8 mouse cellular contexts compared by ENCODE assay signal in genomic region chr9:108569381-108570206, GRCm38 (mm10). TPM values are rescaled to one million over a fixed set of nuclear protein-coding genes. Genes with fewer than 3 reads are reported as not detected.
A peak's percentile ranks its signal among the peaks of the same experiment; 100 is the strongest.
DNase-seq lines count a peak whose midpoint lies in the region; ATAC-seq and TF ChIP-seq lines count a peak whose summit lies in the region.

Gene Dalrd3 (plus strand): TSS chr9:108569886.

- peak within 1 kb of the TSS; percentile 60 for H3K9ac ChIP-seq in heart, embryonic 11.5 days (ENCODE audit: low read depth, low read length)
- peak within 1 kb of the TSS; percentile 74 for H3K9ac ChIP-seq in kidney, embryonic 16.5 days (replicated peaks; ENCODE audit: low read length)
- peak within 1 kb of the TSS; percentile 91 for H3K9ac ChIP-seq in liver, embryonic 13.5 days
- peak within 1 kb of the TSS; percentile 77 for H3K9ac ChIP-seq in stomach, embryonic 16.5 days (ENCODE audit: low read length)

- TF ChIP-seq CTCF in brain, embryonic 14.5 days (IDR thresholded peaks at IDR 0.05; ENCODE audit: borderline replicate concordance, extremely low read depth, insufficient read depth, insufficient read length), result no peak

- 5% methylated on average over 41 of the region's 42 CpGs for WGBS in heart, embryonic 11.5 days (ENCODE audit: insufficient replicate concordance)
- WGBS in kidney, embryonic 16.5 days, result 6% methylated on average over 42 of the region's 42 CpGs
- WGBS in liver, embryonic 13.5 days (ENCODE audit: insufficient replicate concordance), result 4% methylated on average over 42 of the region's 42 CpGs
- 5% methylated on average over 42 of the region's 42 CpGs for WGBS in stomach, embryonic 16.5 days

- H3K9me3 ChIP-seq in erythroblast, embryonic 14.5 days (ENCODE audit: control insufficient read depth, low read length), result no peaks in the 10 kb centered on the region
- H3K9me3 ChIP-seq in heart, embryonic 11.5 days (replicated peaks; ENCODE audit: control insufficient read depth, low read length), result no peaks in the 10 kb centered on the region
- H3K9me3 ChIP-seq in kidney, embryonic 16.5 days (ENCODE audit: low read length), result no peaks in the 10 kb centered on the region
- H3K9me3 ChIP-seq in liver, embryonic 13.5 days (replicated peaks), result no peaks in the 10 kb centered on the region
- H3K9me3 ChIP-seq in stomach, embryonic 16.5 days (replicated peaks; ENCODE audit: control insufficient read depth, low read length), result no peaks in the 10 kb centered on the region

- H3K27ac ChIP-seq in heart, embryonic 11.5 days (ENCODE audit: low read depth, low read length), result peak within 1 kb of the TSS; percentile 47
- peak within 1 kb of the TSS; percentile 73 for H3K27ac ChIP-seq in kidney, embryonic 16.5 days (ENCODE audit: low read length)
- peak within 1 kb of the TSS; percentile 98 for H3K27ac ChIP-seq in liver, embryonic 13.5 days
- H3K27ac ChIP-seq in stomach, embryonic 16.5 days (ENCODE audit: low read length), result peak within 1 kb of the TSS; percentile 59

- peak; percentile 93 for DNase-seq in CD4-positive helper T cell, adult 2 months (ENCODE audit: low read depth, low spot score)
- DNase-seq in brain, embryonic 14.5 days (ENCODE audit: low read depth), result peak; percentile 98
- DNase-seq in liver, embryonic 13.5 days, result peak; percentile 88
- peak; percentile 91 for DNase-seq in neural tube, embryonic 10.5 days (ENCODE audit: extremely low spot score, low spot score)

- H3K4me3 ChIP-seq in erythroblast, embryonic 14.5 days (replicated peaks), result peak within 1 kb of the TSS; percentile 82
- peak within 1 kb of the TSS; percentile 64 for H3K4me3 ChIP-seq in heart, embryonic 11.5 days (ENCODE audit: low read depth, low read length)
- H3K4me3 ChIP-seq in kidney, embryonic 16.5 days (ENCODE audit: low read length), result peak within 1 kb of the TSS; percentile 64
- peak within 1 kb of the TSS; percentile 84 for H3K4me3 ChIP-seq in liver, embryonic 13.5 days (replicated peaks)
- H3K4me3 ChIP-seq in stomach, embryonic 16.5 days (replicated peaks; ENCODE audit: low read length), result peak within 1 kb of the TSS; percentile 75

- peak; percentile 65 for ATAC-seq in heart, embryonic 11.5 days (replicated peaks; ENCODE audit: insufficient number of reproducible peaks, low FRiP score, low TSS enrichment)
- peak; percentile 62 for ATAC-seq in kidney, embryonic 16.5 days (ENCODE audit: low FRiP score, low TSS enrichment)
- peak; percentile 66 for ATAC-seq in liver, embryonic 13.5 days (ENCODE audit: low read depth)
- ATAC-seq in stomach, embryonic 16.5 days (ENCODE audit: insufficient read depth, low FRiP score), result peak; percentile 59

- H3K4me2 ChIP-seq in heart, embryonic 11.5 days, result peak within 1 kb of the TSS; percentile 97
- H3K4me2 ChIP-seq in kidney, embryonic 16.5 days (replicated peaks; ENCODE audit: low read depth, low read length), result peak within 1 kb of the TSS; percentile 94
- H3K4me2 ChIP-seq in liver, embryonic 13.5 days, result peak within 1 kb of the TSS; percentile 100
- H3K4me2 ChIP-seq in stomach, embryonic 16.5 days (ENCODE audit: low read depth, low read length), result peak within 1 kb of the TSS; percentile 96

- no peaks in the 10 kb centered on the region for H3K27me3 ChIP-seq in erythroblast, embryonic 14.5 days (ENCODE audit: control insufficient read depth)
- H3K27me3 ChIP-seq in heart, embryonic 11.5 days (ENCODE audit: control insufficient read depth, insufficient read depth, low read length), result no peaks in the 10 kb centered on the region
- no peaks in the 10 kb centered on the region for H3K27me3 ChIP-seq in kidney, embryonic 16.5 days (ENCODE audit: insufficient read depth, low read length)
- H3K27me3 ChIP-seq in liver, embryonic 13.5 days, result no peaks in the 10 kb centered on the region
- H3K27me3 ChIP-seq in stomach, embryonic 16.5 days (ENCODE audit: control insufficient read depth, insufficient read depth, low read length), result no peaks in the 10 kb centered on the region

- peaks cover 59% of the 10 kb centered on the region for H3K36me3 ChIP-seq in erythroblast, embryonic 14.5 days (ENCODE audit: control insufficient read depth)
- peaks cover 22% of the 10 kb centered on the region for H3K36me3 ChIP-seq in heart, embryonic 11.5 days (ENCODE audit: control insufficient read depth, insufficient read depth, low read length)
- peaks cover 44% of the 10 kb centered on the region for H3K36me3 ChIP-seq in kidney, embryonic 16.5 days (ENCODE audit: insufficient read depth, low read length)
- H3K36me3 ChIP-seq in liver, embryonic 13.5 days, result peaks cover 49% of the 10 kb centered on the region
- H3K36me3 ChIP-seq in stomach, embryonic 16.5 days (ENCODE audit: control insufficient read depth, insufficient read depth, low read length), result peaks cover 15% of the 10 kb centered on the region

- H3K4me1 ChIP-seq in erythroblast, embryonic 14.5 days (ENCODE audit: control insufficient read depth), result peaks cover 72% of the 10 kb centered on the region
- H3K4me1 ChIP-seq in heart, embryonic 11.5 days (ENCODE audit: control insufficient read depth, insufficient read depth, low read length), result peaks cover 28% of the 10 kb centered on the region
- H3K4me1 ChIP-seq in kidney, embryonic 16.5 days (ENCODE audit: insufficient read depth, low read length), result peaks cover 32% of the 10 kb centered on the region
- H3K4me1 ChIP-seq in liver, embryonic 13.5 days (replicated peaks), result peaks cover 57% of the 10 kb centered on the region
- peaks cover 27% of the 10 kb centered on the region for H3K4me1 ChIP-seq in stomach, embryonic 16.5 days (ENCODE audit: control insufficient read depth, insufficient read depth, low read length)

- no peak for TF ChIP-seq POLR2A in brain, embryonic 14.5 days (IDR thresholded peaks at IDR 0.05; ENCODE audit: borderline replicate concordance, extremely low read depth, insufficient read depth, insufficient read length, poor library complexity, severe bottlenecking)

RNA-seq across cellular contexts. Expression of gene Dalrd3, which starts in this region (rescaled TPM):
- 190 and 347 TPM in 2 replicates for polyA plus RNA-seq in brain, embryonic 14.5 days (2012; rRNA removed)
- polyA plus RNA-seq in erythroblast, embryonic 14.5 days (2012), result 6.0 and 7.1 TPM in 2 replicates
- polyA plus RNA-seq in heart, embryonic 11.5 days (2014; fragmentation: Nextera tagmentation; extraction: Ambion mirVana), result 85.8 and 88.6 TPM in 2 replicates
- 200 TPM in 2 replicates for polyA plus RNA-seq in kidney, embryonic 16.5 days (2015; fragmentation: Nextera tagmentation; extraction: Ambion mirVana)
- polyA plus RNA-seq in liver, embryonic 13.5 days (2015; fragmentation: Nextera tagmentation; extraction: Ambion mirVana), result 40.5 and 43.2 TPM in 2 replicates
- polyA plus RNA-seq in stomach, embryonic 16.5 days (2015; fragmentation: Nextera tagmentation; extraction: Ambion mirVana), result 112 and 137 TPM in 2 replicates

Comparison
In these comparisons a context has a peak if more than half of its experiments do, and no peak if none do; other contexts are left out.
1. Peak in every context shown above with its lines: DNase-seq, ATAC-seq, H3K4me3 ChIP-seq and H3K27ac ChIP-seq.
2. H3K27ac ChIP-seq: peak in every context shown above with its lines; median percentile 98 in liver, embryonic 13.5 days; 73 in kidney, embryonic 16.5 days; 59 in stomach, embryonic 16.5 days; 47 in heart, embryonic 11.5 days.